Mouse (Mus musculus): Measurements from ENCODE around the gene Xdh. TPM values are rescaled to one million over a fixed set of nuclear protein-coding genes. Genes with fewer than 3 reads are reported as not detected.

The Xdh gene
- polyA plus RNA-seq, 1 experiment from 2014 or later, result 0.42 TPM

GRCm38 (mm10) chr17:73962628-73963043 lies 12.6 kb upstream of the Xdh start:
- Histone ChIP-seq H3K27me3 (no peaks in the 10 kb centered on the region), H3K4me2 (no peak overlapping the region), H3K4me1 (no peaks in the 10 kb centered on the region), H3K4me3 (replicated peaks) (no peak overlapping the region), H3K36me3 (replicated peaks) (no peaks in the 10 kb centered on the region), H3K9me3 (no peaks in the 10 kb centered on the region), H3K27ac (no peak overlapping the region), H3K9ac (no peak overlapping the region)
- no peak for ATAC-seq (ENCODE audit: low FRiP score)
- WGBS, result 79% methylated on average over 2 of the region's 2 CpGs

- no peak overlapping the region for H3K27ac ChIP-seq
- no peak overlapping the region for H3K9ac ChIP-seq
- H3K4me2 ChIP-seq, result no peak overlapping the region
- H3K36me3 ChIP-seq (replicated peaks), result no peaks in the 10 kb centered on the region
- no peaks in the 10 kb centered on the region for H3K27me3 ChIP-seq
- no peaks in the 10 kb centered on the region for H3K9me3 ChIP-seq
- no peaks in the 10 kb centered on the region for H3K4me1 ChIP-seq
- 95% methylated on average over 1 of the region's 1 CpGs for WGBS
- no peak for ATAC-seq (ENCODE audit: low FRiP score)
- H3K4me3 ChIP-seq (replicated peaks), result no peak overlapping the region
Measured at GRCm38 (mm10) chr17:73961801-73962403, 11.9 kb upstream of the Xdh start.

- ATAC-seq (ENCODE audit: low FRiP score), result no peak
- Histone ChIP-seq H3K27ac (no peak overlapping the region), H3K4me2 (no peak overlapping the region), H3K4me3 (replicated peaks) (no peak overlapping the region), H3K4me1 (no peaks in the 10 kb centered on the region), H3K9ac (no peak overlapping the region), H3K36me3 (replicated peaks) (no peaks in the 10 kb centered on the region), H3K27me3 (no peaks in the 10 kb centered on the region), H3K9me3 (no peaks in the 10 kb centered on the region)
- WGBS, result 90% methylated on average over 4 of the region's 4 CpGs
Measured at GRCm38 (mm10) chr17:73960745-73961144, 10.7 kb upstream of the Xdh start.

- Histone ChIP-seq H3K9me3 (no peaks in the 10 kb centered on the region), H3K27me3 (no peaks in the 10 kb centered on the region), H3K4me1 (no peaks in the 10 kb centered on the region), H3K4me2 (no peak overlapping the region), H3K4me3 (replicated peaks) (no peak overlapping the region), H3K27ac (no peak overlapping the region), H3K36me3 (replicated peaks) (no peaks in the 10 kb centered on the region), H3K9ac (no peak overlapping the region)
- no peak for ATAC-seq (ENCODE audit: low FRiP score)
- WGBS, result 93% methylated on average over 4 of the region's 4 CpGs
Measured at GRCm38 (mm10) chr17:73952103-73952521, 2.1 kb upstream of the Xdh start.

- no peak overlapping the region for H3K4me2 ChIP-seq
Measured at GRCm38 (mm10) chr17:73950970-73951369, 974 bp upstream of the Xdh start.

GRCm38 (mm10) chr17:73949498-73949897 lies 498 bp downstream of the Xdh start:
- Histone ChIP-seq H3K4me1 (no peaks in the 10 kb centered on the region), H3K4me3 (replicated peaks) (no peak overlapping the region), H3K9me3 (no peaks in the 10 kb centered on the region), H3K4me2 (no peak overlapping the region), H3K36me3 (replicated peaks) (no peaks in the 10 kb centered on the region), H3K27ac (no peak overlapping the region), H3K9ac (no peak overlapping the region), H3K27me3 (no peaks in the 10 kb centered on the region)
- 79% methylated on average over 4 of the region's 4 CpGs for WGBS
- no peak for ATAC-seq (ENCODE audit: low FRiP score)

More at GRCm38 (mm10) chr17:73950970-73951369, 974 bp upstream of the Xdh start:
- Histone ChIP-seq H3K27me3 (no peaks in the 10 kb centered on the region), H3K9me3 (no peaks in the 10 kb centered on the region), H3K27ac (no peak overlapping the region), H3K4me1 (no peaks in the 10 kb centered on the region), H3K9ac (no peak overlapping the region), H3K4me3 (replicated peaks) (no peak overlapping the region), H3K36me3 (replicated peaks) (no peaks in the 10 kb centered on the region)
- no peak for ATAC-seq (ENCODE audit: low FRiP score)
- WGBS, result 88% methylated on average over 5 of the region's 5 CpGs

GRCm38 (mm10) chr17:73948801-73949200 lies 1.2 kb downstream of the Xdh start:
- WGBS, result 87% methylated on average over 2 of the region's 2 CpGs
- Histone ChIP-seq H3K9me3 (no peaks in the 10 kb centered on the region), H3K9ac (no peak overlapping the region), H3K27ac (no peak overlapping the region), H3K4me1 (no peaks in the 10 kb centered on the region), H3K4me2 (no peak overlapping the region), H3K36me3 (replicated peaks) (no peaks in the 10 kb centered on the region), H3K4me3 (replicated peaks) (no peak overlapping the region), H3K27me3 (no peaks in the 10 kb centered on the region)
- ATAC-seq (ENCODE audit: low FRiP score), result no peak

GRCm38 (mm10) chr17:73948039-73948438 lies 2.0 kb downstream of the Xdh start:
- 92% methylated on average over 3 of the region's 3 CpGs for WGBS
- Histone ChIP-seq H3K9me3 (no peaks in the 10 kb centered on the region), H3K36me3 (replicated peaks) (no peaks in the 10 kb centered on the region), H3K27me3 (no peaks in the 10 kb centered on the region), H3K4me2 (no peak overlapping the region), H3K4me3 (replicated peaks) (no peak overlapping the region), H3K4me1 (no peaks in the 10 kb centered on the region), H3K27ac (no peak overlapping the region), H3K9ac (no peak overlapping the region)
- ATAC-seq (ENCODE audit: low FRiP score), result no peak

GRCm38 (mm10) chr17:73946856-73947255 lies 3.1 kb downstream of the Xdh start:
- no peaks in the 10 kb centered on the region for H3K4me1 ChIP-seq
- ATAC-seq (ENCODE audit: low FRiP score), result no peak
- H3K4me3 ChIP-seq (replicated peaks), result no peak overlapping the region
- no peaks in the 10 kb centered on the region for H3K36me3 ChIP-seq (replicated peaks)
- H3K4me2 ChIP-seq, result no peak overlapping the region
- no peak overlapping the region for H3K27ac ChIP-seq
- H3K9me3 ChIP-seq, result no peaks in the 10 kb centered on the region
- no peak overlapping the region for H3K9ac ChIP-seq
- WGBS, result 83% methylated on average over 5 of the region's 5 CpGs
- H3K27me3 ChIP-seq, result no peaks in the 10 kb centered on the region

- 84% methylated on average over 5 of the region's 5 CpGs for WGBS
- no peaks in the 10 kb centered on the region for H3K27me3 ChIP-seq
- no peaks in the 10 kb centered on the region for H3K9me3 ChIP-seq
- ATAC-seq (ENCODE audit: low FRiP score), result no peak
- no peak overlapping the region for H3K4me3 ChIP-seq (replicated peaks)
- no peaks in the 10 kb centered on the region for H3K4me1 ChIP-seq
- no peaks in the 10 kb centered on the region for H3K36me3 ChIP-seq (replicated peaks)
- H3K9ac ChIP-seq, result no peak overlapping the region
- no peak overlapping the region for H3K27ac ChIP-seq
- no peak overlapping the region for H3K4me2 ChIP-seq
Measured at GRCm38 (mm10) chr17:73944661-73945060, 5.3 kb downstream of the Xdh start.

- Histone ChIP-seq H3K4me3 (replicated peaks) (no peak overlapping the region), H3K9ac (no peak overlapping the region), H3K27me3 (no peaks in the 10 kb centered on the region), H3K4me2 (no peak overlapping the region), H3K9me3 (no peaks in the 10 kb centered on the region), H3K4me1 (no peaks in the 10 kb centered on the region), H3K27ac (no peak overlapping the region), H3K36me3 (replicated peaks) (no peaks in the 10 kb centered on the region)
- no peak for ATAC-seq (ENCODE audit: low FRiP score)
- 89% methylated on average over 3 of the region's 3 CpGs for WGBS
Measured at GRCm38 (mm10) chr17:73942268-73942962, 7.6 kb downstream of the Xdh start.

GRCm38 (mm10) chr17:73941816-73942215 lies 8.2 kb downstream of the Xdh start:
- no peak for ATAC-seq (ENCODE audit: low FRiP score)
- Histone ChIP-seq H3K36me3 (replicated peaks) (no peaks in the 10 kb centered on the region), H3K27ac (no peak overlapping the region), H3K9ac (no peak overlapping the region), H3K27me3 (no peaks in the 10 kb centered on the region), H3K4me3 (replicated peaks) (no peak overlapping the region), H3K4me1 (no peaks in the 10 kb centered on the region), H3K9me3 (no peaks in the 10 kb centered on the region), H3K4me2 (no peak overlapping the region)
- WGBS, result 83% methylated on average over 3 of the region's 3 CpGs

- Histone ChIP-seq H3K9ac (no peak overlapping the region), H3K27ac (no peak overlapping the region), H3K27me3 (no peaks in the 10 kb centered on the region), H3K4me2 (no peak overlapping the region), H3K9me3 (no peaks in the 10 kb centered on the region), H3K4me3 (replicated peaks) (no peak overlapping the region), H3K36me3 (replicated peaks) (no peaks in the 10 kb centered on the region), H3K4me1 (no peaks in the 10 kb centered on the region)
- ATAC-seq (ENCODE audit: low FRiP score), result no peak
- WGBS, result 92% methylated on average over 7 of the region's 7 CpGs
Measured at GRCm38 (mm10) chr17:73937073-73937472, 12.9 kb downstream of the Xdh start.
